Mouse (Mus musculus): ENCODE results near the gene Krtap11-1. TPM values are rescaled to one million over a fixed set of nuclear protein-coding genes. Genes with fewer than 3 reads are reported as not detected.

The Krtap11-1 gene
- polyA plus RNA-seq (2014; fragmentation: Nextera tagmentation; extraction: Ambion mirVana), result not detected in 2 replicates

- H3K4me3 ChIP-seq (ENCODE audit: low read depth, low read length), result no peak within 1 kb of the TSS
- H3K9me3 ChIP-seq (replicated peaks; ENCODE audit: control insufficient read depth, low read length), result no peaks in the 10 kb centered on the region
- no peak within 1 kb of the TSS for H3K27ac ChIP-seq (replicated peaks; ENCODE audit: low read depth, low read length)
- DNase-seq (ENCODE audit: low spot score), result no peak
- H3K4me2 ChIP-seq (ENCODE audit: low read depth, low read length), result no peak within 1 kb of the TSS
- no peaks in the 10 kb centered on the region for H3K27me3 ChIP-seq (ENCODE audit: control insufficient read depth, insufficient read depth, low read length)
- H3K36me3 ChIP-seq (replicated peaks; ENCODE audit: control insufficient read depth, insufficient read depth, low read depth, low read length), result no peaks in the 10 kb centered on the region
- 94% methylated on average over 5 of the region's 5 CpGs for WGBS
- H3K9ac ChIP-seq (replicated peaks; ENCODE audit: low read length), result no peak within 1 kb of the TSS
- H3K4me1 ChIP-seq (ENCODE audit: control insufficient read depth, insufficient read depth, low read length), result no peaks in the 10 kb centered on the region
- no peak for ATAC-seq (replicated peaks; ENCODE audit: insufficient number of reproducible peaks, low FRiP score, low TSS enrichment, low read depth)
These were observed at the start of gene Krtap11-1 for GRCm38 (mm10) chr16:89571083-89571482. Gene Krtap11-1, minus strand, starts transcription at chr16:89571183.

- no peak overlapping the region for H3K27ac ChIP-seq (replicated peaks; ENCODE audit: low read depth, low read length)
- no peak overlapping the region for H3K9ac ChIP-seq (replicated peaks; ENCODE audit: low read length)
- ATAC-seq (replicated peaks; ENCODE audit: insufficient number of reproducible peaks, low FRiP score, low TSS enrichment, low read depth), result no peak
- DNase-seq (ENCODE audit: low spot score), result no peak
- no peaks in the 10 kb centered on the region for H3K36me3 ChIP-seq (replicated peaks; ENCODE audit: control insufficient read depth, insufficient read depth, low read depth, low read length)
- no peaks in the 10 kb centered on the region for H3K27me3 ChIP-seq (ENCODE audit: control insufficient read depth, insufficient read depth, low read length)
- no peak overlapping the region for H3K4me3 ChIP-seq (ENCODE audit: low read depth, low read length)
- no peaks in the 10 kb centered on the region for H3K9me3 ChIP-seq (replicated peaks; ENCODE audit: control insufficient read depth, low read length)
- WGBS, result 91% methylated on average over 7 of the region's 7 CpGs
- no peaks in the 10 kb centered on the region for H3K4me1 ChIP-seq (ENCODE audit: control insufficient read depth, insufficient read depth, low read length)
- no peak overlapping the region for H3K4me2 ChIP-seq (ENCODE audit: low read depth, low read length)
These were observed 47.2 kb upstream of the Krtap11-1 start for GRCm38 (mm10) chr16:89618190-89618589.

GRCm38 (mm10) chr16:89617251-89617650 is 46.3 kb upstream of the Krtap11-1 start:
- H3K27me3 ChIP-seq (ENCODE audit: control insufficient read depth, insufficient read depth, low read length), result no peaks in the 10 kb centered on the region
- DNase-seq (ENCODE audit: low spot score) (no peak), ATAC-seq (replicated peaks; ENCODE audit: insufficient number of reproducible peaks, low FRiP score, low TSS enrichment, low read depth) (no peak)
- no peak overlapping the region for H3K9ac ChIP-seq (replicated peaks; ENCODE audit: low read length)
- H3K4me1 ChIP-seq (ENCODE audit: control insufficient read depth, insufficient read depth, low read length), result no peaks in the 10 kb centered on the region
- no peaks in the 10 kb centered on the region for H3K36me3 ChIP-seq (replicated peaks; ENCODE audit: control insufficient read depth, insufficient read depth, low read depth, low read length)
- H3K4me2 ChIP-seq (ENCODE audit: low read depth, low read length), result no peak overlapping the region
- H3K27ac ChIP-seq (replicated peaks; ENCODE audit: low read depth, low read length), result no peak overlapping the region
- WGBS, result 76% methylated on average over 3 of the region's 3 CpGs
- no peaks in the 10 kb centered on the region for H3K9me3 ChIP-seq (replicated peaks; ENCODE audit: control insufficient read depth, low read length)
- H3K4me3 ChIP-seq (ENCODE audit: low read depth, low read length), result no peak overlapping the region

DNA sequence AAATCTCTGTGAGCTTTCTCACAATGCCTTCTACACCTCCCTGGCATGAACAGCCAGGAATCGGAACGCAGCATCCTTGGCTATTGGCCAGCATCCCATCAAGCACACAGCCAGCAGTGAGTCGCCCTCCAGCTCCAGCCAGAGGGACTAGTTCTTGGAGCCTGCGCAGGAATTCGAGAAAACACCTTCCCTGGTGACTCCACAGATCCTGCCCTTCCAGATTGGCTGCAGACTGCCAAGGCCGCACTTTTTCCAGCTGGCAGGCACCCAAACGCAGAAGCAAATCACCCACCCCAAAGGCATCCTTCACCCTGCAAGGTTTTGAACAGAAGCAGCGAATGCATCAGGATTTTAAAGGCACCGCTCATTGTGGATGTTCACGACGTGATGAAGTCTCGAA is 42.7 kb upstream of the Krtap11-1 start:
- H3K9ac ChIP-seq (replicated peaks; ENCODE audit: low read length), result no peak overlapping the region
- no peaks in the 10 kb centered on the region for H3K27me3 ChIP-seq (ENCODE audit: control insufficient read depth, insufficient read depth, low read length)
- no peak overlapping the region for H3K4me3 ChIP-seq (ENCODE audit: low read depth, low read length)
- ATAC-seq (replicated peaks; ENCODE audit: insufficient number of reproducible peaks, low FRiP score, low TSS enrichment, low read depth) (no peak), DNase-seq (ENCODE audit: low spot score) (no peak)
- H3K4me1 ChIP-seq (ENCODE audit: control insufficient read depth, insufficient read depth, low read length), result no peaks in the 10 kb centered on the region
- H3K36me3 ChIP-seq (replicated peaks; ENCODE audit: control insufficient read depth, insufficient read depth, low read depth, low read length), result no peaks in the 10 kb centered on the region
- H3K9me3 ChIP-seq (replicated peaks; ENCODE audit: control insufficient read depth, low read length), result no peaks in the 10 kb centered on the region
- no peak overlapping the region for H3K4me2 ChIP-seq (ENCODE audit: low read depth, low read length)
- H3K27ac ChIP-seq (replicated peaks; ENCODE audit: low read depth, low read length), result no peak overlapping the region
- 85% methylated on average over 12 of the region's 12 CpGs for WGBS

DNA sequence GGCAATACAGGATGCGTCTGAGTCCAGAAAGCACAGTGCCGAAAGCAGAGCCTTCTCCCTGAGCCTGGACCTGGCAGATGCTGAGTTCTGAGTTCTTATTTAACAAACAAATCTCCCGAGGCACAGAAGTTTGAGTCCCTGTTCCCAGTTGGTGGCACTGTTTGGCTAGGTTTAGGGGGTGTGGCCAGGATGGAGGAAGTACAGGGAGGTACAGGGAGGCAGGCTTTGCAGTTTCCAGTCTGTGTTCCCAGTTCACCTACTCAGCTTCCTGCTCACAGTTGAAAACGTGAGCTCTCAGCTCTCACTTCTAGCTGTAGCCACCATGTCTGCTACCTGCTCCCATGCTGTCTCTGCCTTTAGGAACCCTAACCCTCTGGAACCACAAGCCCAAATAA is 37.8 kb upstream of the Krtap11-1 start:
- H3K4me2 ChIP-seq (ENCODE audit: low read depth, low read length), result no peak overlapping the region
- H3K9ac ChIP-seq (replicated peaks; ENCODE audit: low read length), result no peak overlapping the region
- H3K27me3 ChIP-seq (ENCODE audit: control insufficient read depth, insufficient read depth, low read length), result no peaks in the 10 kb centered on the region
- no peaks in the 10 kb centered on the region for H3K9me3 ChIP-seq (replicated peaks; ENCODE audit: control insufficient read depth, low read length)
- no peaks in the 10 kb centered on the region for H3K4me1 ChIP-seq (ENCODE audit: control insufficient read depth, insufficient read depth, low read length)
- no peaks in the 10 kb centered on the region for H3K36me3 ChIP-seq (replicated peaks; ENCODE audit: control insufficient read depth, insufficient read depth, low read depth, low read length)
- no peak for DNase-seq (ENCODE audit: low spot score)
- no peak overlapping the region for H3K4me3 ChIP-seq (ENCODE audit: low read depth, low read length)
- no peak overlapping the region for H3K27ac ChIP-seq (replicated peaks; ENCODE audit: low read depth, low read length)
- ATAC-seq (replicated peaks; ENCODE audit: insufficient number of reproducible peaks, low FRiP score, low TSS enrichment, low read depth), result no peak
- 81% methylated on average over 4 of the region's 4 CpGs for WGBS

GRCm38 (mm10) chr16:89608161-89608790 is 37.3 kb upstream of the Krtap11-1 start:
- no peak for ATAC-seq (replicated peaks; ENCODE audit: insufficient number of reproducible peaks, low FRiP score, low TSS enrichment, low read depth)
- Histone ChIP-seq H3K36me3 (replicated peaks; ENCODE audit: control insufficient read depth, insufficient read depth, low read depth, low read length) (no peaks in the 10 kb centered on the region), H3K9ac (replicated peaks; ENCODE audit: low read length) (no peak overlapping the region), H3K4me1 (ENCODE audit: control insufficient read depth, insufficient read depth, low read length) (no peaks in the 10 kb centered on the region), H3K4me2 (ENCODE audit: low read depth, low read length) (no peak overlapping the region), H3K9me3 (replicated peaks; ENCODE audit: control insufficient read depth, low read length) (no peaks in the 10 kb centered on the region), H3K27ac (replicated peaks; ENCODE audit: low read depth, low read length) (no peak overlapping the region), H3K4me3 (ENCODE audit: low read depth, low read length) (no peak overlapping the region), H3K27me3 (ENCODE audit: control insufficient read depth, insufficient read depth, low read length) (no peaks in the 10 kb centered on the region)
- no peak for DNase-seq (ENCODE audit: low spot score)
- WGBS, result 93% methylated on average over 12 of the region's 12 CpGs

DNA sequence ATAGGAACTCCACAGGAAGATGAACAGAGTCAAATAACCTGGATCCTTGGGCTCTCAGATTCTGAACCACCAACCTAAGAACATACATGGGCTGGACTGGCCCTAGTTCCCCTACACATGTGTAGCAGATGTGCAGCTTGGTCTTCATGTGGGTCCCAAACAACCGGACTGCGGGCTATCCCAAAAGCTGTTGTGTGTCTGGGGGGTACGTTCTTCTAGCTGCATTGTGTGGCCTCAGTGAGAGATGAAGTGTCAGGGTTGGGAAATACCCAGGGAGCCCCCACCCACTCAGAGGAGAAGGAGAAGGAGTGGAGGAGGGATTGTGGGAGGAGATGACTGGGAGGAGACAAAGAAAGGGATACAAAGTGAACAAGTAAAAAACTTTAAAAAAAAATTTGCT is 36.0 kb upstream of the Krtap11-1 start:
- ATAC-seq (replicated peaks; ENCODE audit: insufficient number of reproducible peaks, low FRiP score, low TSS enrichment, low read depth), result no peak
- H3K36me3 ChIP-seq (replicated peaks; ENCODE audit: control insufficient read depth, insufficient read depth, low read depth, low read length), result no peaks in the 10 kb centered on the region
- WGBS, result 88% methylated on average over 3 of the region's 3 CpGs
- no peak for DNase-seq (ENCODE audit: low spot score)
- no peaks in the 10 kb centered on the region for H3K4me1 ChIP-seq (ENCODE audit: control insufficient read depth, insufficient read depth, low read length)
- H3K9ac ChIP-seq (replicated peaks; ENCODE audit: low read length), result no peak overlapping the region
- no peak overlapping the region for H3K4me3 ChIP-seq (ENCODE audit: low read depth, low read length)
- H3K9me3 ChIP-seq (replicated peaks; ENCODE audit: control insufficient read depth, low read length), result no peaks in the 10 kb centered on the region
- H3K4me2 ChIP-seq (ENCODE audit: low read depth, low read length), result no peak overlapping the region
- no peak overlapping the region for H3K27ac ChIP-seq (replicated peaks; ENCODE audit: low read depth, low read length)
- no peaks in the 10 kb centered on the region for H3K27me3 ChIP-seq (ENCODE audit: control insufficient read depth, insufficient read depth, low read length)

DNA sequence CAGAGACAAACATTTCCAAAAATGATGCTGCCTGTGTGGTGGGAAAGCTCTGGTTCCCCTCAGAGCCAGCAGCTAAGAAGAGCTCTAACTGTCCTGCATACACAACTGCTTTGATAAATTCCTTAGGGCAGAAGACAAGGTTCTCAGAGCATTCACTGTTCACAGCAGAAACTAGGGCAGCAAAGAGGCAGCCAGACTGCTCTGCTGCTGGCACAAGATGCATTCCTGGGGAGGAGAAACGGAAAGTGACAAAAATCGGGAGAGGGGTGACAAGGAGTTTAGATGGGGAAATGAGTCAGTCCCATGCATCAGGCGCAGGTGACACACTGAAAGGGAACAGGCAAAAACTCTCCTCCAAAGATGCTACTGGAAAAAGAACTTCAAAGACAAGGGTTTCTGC is 16.2 kb upstream of the Krtap11-1 start:
- H3K4me2 ChIP-seq (ENCODE audit: low read depth, low read length), result no peak overlapping the region
- no peak overlapping the region for H3K4me3 ChIP-seq (ENCODE audit: low read depth, low read length)
- WGBS, result 72% methylated on average over 3 of the region's 3 CpGs
- no peak overlapping the region for H3K27ac ChIP-seq (replicated peaks; ENCODE audit: low read depth, low read length)
- H3K9ac ChIP-seq (replicated peaks; ENCODE audit: low read length), result no peak overlapping the region
- no peaks in the 10 kb centered on the region for H3K9me3 ChIP-seq (replicated peaks; ENCODE audit: control insufficient read depth, low read length)
- no peak for ATAC-seq (replicated peaks; ENCODE audit: insufficient number of reproducible peaks, low FRiP score, low TSS enrichment, low read depth)
- H3K36me3 ChIP-seq (replicated peaks; ENCODE audit: control insufficient read depth, insufficient read depth, low read depth, low read length), result no peaks in the 10 kb centered on the region
- no peaks in the 10 kb centered on the region for H3K4me1 ChIP-seq (ENCODE audit: control insufficient read depth, insufficient read depth, low read length)
- H3K27me3 ChIP-seq (ENCODE audit: control insufficient read depth, insufficient read depth, low read length), result no peaks in the 10 kb centered on the region
- DNase-seq (ENCODE audit: low spot score), result no peak
